Mouse (Mus musculus) C2C12 (cell line): Measurements from ENCODE around the gene Arpc5l. TPM values are rescaled to one million over a fixed set of nuclear protein-coding genes. Genes with fewer than 3 reads are reported as not detected.

Experiments used
- H3K27me3 ChIP-seq: one replicate; pipeline ENCODE4 v1.6.1; 2011; ENCODE audit not compliant: control insufficient read depth, insufficient read depth, insufficient read length
- H3K36me3 ChIP-seq: one replicate; pipeline ENCODE4 v1.6.1; 2011; ENCODE audit not compliant: control insufficient read depth, insufficient read depth
- H3K4me3 ChIP-seq: one replicate; pipeline ENCODE4 v1.5.1; 2011; ENCODE audit warnings: mild to moderate bottlenecking, control low read depth; ENCODE audit not compliant: poor library complexity, insufficient read depth, severe bottlenecking
- H3K79me2 ChIP-seq: one replicate; pipeline ENCODE4 v1.6.1; 2011; ENCODE audit not compliant: control insufficient read depth, insufficient read depth
- H3K79me3 ChIP-seq: one replicate; pipeline ENCODE4 v1.6.1; 2011; ENCODE audit warnings: low read depth, control low read depth
- H3ac ChIP-seq: one replicate; pipeline ENCODE3; 2011; ENCODE audit warnings: low read depth; ENCODE audit not compliant: control insufficient read depth, insufficient read length
- CEBPB ChIP-seq: IDR thresholded peaks from one replicate; pipeline ENCODE4 v1.6.1; 2011; ENCODE audit warnings: low read depth, mild to moderate bottlenecking, control low read depth, moderate library complexity
- CTCF ChIP-seq: IDR thresholded peaks from one replicate; pipeline ENCODE4 v1.5.1; 2011; ENCODE audit not compliant: control insufficient read depth, insufficient read depth, insufficient read length
- FOSL1 ChIP-seq: IDR thresholded peaks from one replicate; pipeline ENCODE4 v1.8.0; 2011; ENCODE audit warnings: mild to moderate bottlenecking, low read length; ENCODE audit not compliant: poor library complexity, insufficient read depth, severe bottlenecking
- MAX ChIP-seq: IDR thresholded peaks from one replicate; pipeline ENCODE4 v1.6.1; 2011; ENCODE audit warnings: mild to moderate bottlenecking, control low read depth
- MYOD1 ChIP-seq: IDR thresholded peaks from one replicate; pipeline ENCODE4 v1.6.1; 2011; ENCODE audit warnings: low read depth; ENCODE audit not compliant: control insufficient read depth, insufficient read length
- MYOG ChIP-seq: IDR thresholded peaks from one replicate; pipeline ENCODE4 v1.6.1; 2011; ENCODE audit not compliant: control insufficient read depth, insufficient read length; ENCODE audit errors: extremely low read depth
- USF1 ChIP-seq: IDR thresholded peaks from one replicate; pipeline ENCODE4 v1.6.1; 2011; ENCODE audit warnings: low read depth, mild to moderate bottlenecking, control low read depth, moderate library complexity
- polyA plus RNA-seq: library from polyadenylated mRNA; unstranded; fragments of >200 nt; fragmentation: generic; extraction: Trizol; gene quantifications from one replicate; pipeline ENCODE4 v1.2.1, GENCODE M21; 2012; ENCODE audit warnings: missing spikeins

The Arpc5l gene
- polyA plus RNA-seq, 1 experiment = 73.7 TPM

DNA sequence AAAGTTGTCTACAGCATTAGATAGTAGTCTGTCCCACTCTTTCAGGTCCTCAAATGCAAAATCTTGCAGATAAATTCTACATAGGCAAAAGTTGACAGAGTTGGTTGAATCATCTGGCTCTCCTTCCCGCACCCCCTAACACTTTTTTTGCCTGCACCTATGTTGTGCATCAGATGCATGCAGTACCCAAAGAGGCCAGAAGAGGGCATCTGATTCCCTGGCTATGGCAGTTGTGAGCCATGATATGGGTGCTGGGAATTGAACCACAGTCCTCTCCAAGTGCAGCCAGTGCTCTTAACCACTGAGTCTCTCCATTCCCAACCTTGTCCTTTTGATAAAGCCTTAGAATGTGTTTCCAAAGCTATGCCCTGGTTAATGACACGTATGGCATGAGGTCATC lies 21.7 kb upstream of the Arpc5l start:
- Histone ChIP-seq H3K36me3 (no peaks in the 10 kb centered on the region), H3K79me3 (no peaks in the 10 kb centered on the region), H3K27me3 (no peaks in the 10 kb centered on the region), H3K4me3 (no peak overlapping the region), H3ac (no peak overlapping the region), H3K79me2 (no peaks in the 10 kb centered on the region)
- no peak for TF ChIP-seq MAX
- TF ChIP-seq FOSL1 = no peak
- no peak for TF ChIP-seq USF1
- no peak for TF ChIP-seq MYOD1
- TF ChIP-seq MYOG = no peak

DNA sequence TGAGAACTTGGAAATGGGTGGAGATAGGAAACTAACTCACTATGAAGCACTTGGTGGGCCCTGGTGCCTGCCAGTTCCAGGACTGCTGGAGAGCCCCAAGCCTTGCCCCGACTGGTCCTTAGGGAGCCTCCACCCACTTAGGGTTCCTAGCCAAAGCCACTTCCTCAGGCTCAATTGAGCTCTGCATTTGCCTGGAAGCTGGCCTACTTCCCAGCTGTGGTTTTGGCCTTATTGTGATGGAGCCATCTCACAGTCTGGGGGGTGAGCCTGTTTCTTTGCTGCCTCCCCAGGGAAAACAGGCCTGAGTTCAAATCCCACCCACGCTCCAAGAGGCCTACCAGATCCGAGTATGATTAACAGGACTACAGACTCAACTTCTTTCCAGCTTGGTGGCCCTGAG lies 18.6 kb upstream of the Arpc5l start:
- Histone ChIP-seq H3K36me3 (no peaks in the 10 kb centered on the region), H3ac (no peak overlapping the region), H3K79me3 (no peaks in the 10 kb centered on the region)

GRCm38 (mm10) chr2:38987371-38987770 lies 17.8 kb upstream of the Arpc5l start:
- TF ChIP-seq MYOG (no peak), MAX (peak; percentile 25)
- Histone ChIP-seq H3K27me3 (no peaks in the 10 kb centered on the region), H3K36me3 (no peaks in the 10 kb centered on the region), H3ac (no peak overlapping the region), H3K4me3 (no peak overlapping the region), H3K79me3 (no peaks in the 10 kb centered on the region), H3K79me2 (no peaks in the 10 kb centered on the region)

More for the DNA sequence above, 18.6 kb upstream of the Arpc5l start:
- H3K79me2 ChIP-seq = no peaks in the 10 kb centered on the region
- TF ChIP-seq USF1 (no peak), CEBPB (no peak), MAX (no peak), MYOD1 (no peak), CTCF (no peak), FOSL1 (no peak), MYOG (no peak)
- no peak overlapping the region for H3K4me3 ChIP-seq
- H3K27me3 ChIP-seq = no peaks in the 10 kb centered on the region

DNA sequence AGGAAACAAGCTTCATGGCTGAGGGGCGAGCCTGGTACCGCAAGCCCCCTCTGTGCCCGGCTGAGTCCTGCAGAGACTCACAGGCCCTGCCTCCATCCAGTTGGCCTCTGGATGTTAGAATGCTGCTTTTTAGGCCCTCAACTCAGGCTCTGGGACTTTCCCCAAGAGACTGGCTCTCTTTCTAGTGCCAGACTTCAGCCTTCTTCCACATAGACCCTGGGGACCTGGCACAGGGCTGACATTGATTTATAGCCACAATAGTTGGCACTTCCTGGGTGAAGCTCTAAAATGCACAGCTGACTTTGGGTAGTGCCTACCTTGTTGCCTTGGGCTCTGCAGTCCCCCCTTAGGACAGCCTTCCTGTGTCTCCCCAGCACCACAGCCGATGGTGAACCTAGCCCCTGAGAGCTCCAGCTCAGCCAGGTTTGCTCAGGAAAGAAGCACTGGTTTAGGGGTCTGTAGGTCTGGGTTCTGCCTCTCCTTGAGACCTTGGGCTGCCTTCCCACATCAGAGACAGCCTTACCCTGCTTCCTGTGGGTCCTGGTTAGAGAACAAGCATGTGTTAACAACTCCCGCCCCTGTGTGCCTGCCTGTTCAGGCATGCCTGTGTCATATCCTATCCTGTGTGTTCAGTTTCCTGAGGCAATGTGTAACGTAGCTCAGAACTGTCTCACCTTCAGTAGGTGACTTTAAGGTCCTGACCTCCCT lies 17.2 kb upstream of the Arpc5l start:
- no peak overlapping the region for H3ac ChIP-seq
- no peaks in the 10 kb centered on the region for H3K36me3 ChIP-seq
- no peak for TF ChIP-seq MYOD1
- TF ChIP-seq CTCF = no peak
- no peak for TF ChIP-seq USF1
- TF ChIP-seq MAX = no peak
- TF ChIP-seq CEBPB = no peak
- TF ChIP-seq MYOG = no peak
- TF ChIP-seq FOSL1 = no peak
- no peak overlapping the region for H3K4me3 ChIP-seq
- H3K27me3 ChIP-seq = no peaks in the 10 kb centered on the region
- no peaks in the 10 kb centered on the region for H3K79me2 ChIP-seq
- H3K79me3 ChIP-seq = no peaks in the 10 kb centered on the region

DNA sequence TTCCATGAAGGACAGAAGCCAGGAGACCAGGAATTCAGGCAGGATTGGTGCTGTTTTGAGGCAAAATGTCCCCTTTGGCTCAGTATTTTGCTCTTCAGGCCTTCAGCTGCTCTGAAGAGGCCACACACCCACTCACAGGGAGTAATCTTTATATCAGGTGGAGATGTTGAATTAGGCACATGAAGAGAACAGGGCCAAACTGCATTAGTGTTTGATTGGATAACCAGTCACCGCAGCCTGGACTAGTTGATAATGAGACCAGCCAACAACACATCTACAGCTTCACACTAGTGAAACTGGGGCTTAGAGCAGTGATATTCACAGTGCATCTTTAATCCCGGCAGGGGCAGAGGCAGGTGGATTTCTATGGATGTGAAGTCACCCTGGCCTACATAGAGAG lies 16.2 kb upstream of the Arpc5l start:
- no peaks in the 10 kb centered on the region for H3K27me3 ChIP-seq
- no peak overlapping the region for H3ac ChIP-seq
- no peaks in the 10 kb centered on the region for H3K36me3 ChIP-seq
- TF ChIP-seq MAX (no peak), FOSL1 (no peak), MYOG (no peak), CEBPB (no peak), MYOD1 (no peak), USF1 (no peak), CTCF (no peak)
- H3K4me3 ChIP-seq = no peak overlapping the region
- H3K79me2 ChIP-seq = no peaks in the 10 kb centered on the region
- H3K79me3 ChIP-seq = no peaks in the 10 kb centered on the region

DNA sequence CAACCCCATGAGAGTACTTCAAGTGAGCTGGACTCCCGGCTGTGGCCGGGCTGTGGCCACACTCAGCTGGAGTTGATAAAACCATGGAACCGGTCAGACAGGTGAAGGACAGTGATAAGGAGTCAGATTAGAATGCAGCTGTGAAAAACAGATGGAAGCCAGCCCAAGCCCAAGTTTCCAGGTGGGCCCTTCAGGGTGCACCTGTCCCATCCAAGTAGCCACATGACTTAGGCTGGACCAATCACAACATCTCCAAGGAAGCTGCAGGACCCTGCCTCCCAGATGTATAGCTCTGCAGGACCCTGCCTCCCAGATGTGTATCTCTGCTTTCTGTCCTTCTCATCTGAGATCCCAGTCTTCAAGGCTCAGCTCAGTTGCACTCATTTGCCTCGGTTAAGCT lies 13.1 kb upstream of the Arpc5l start:
- Histone ChIP-seq H3K79me2 (no peaks in the 10 kb centered on the region), H3K4me3 (no peak overlapping the region), H3ac (no peak overlapping the region), H3K79me3 (no peaks in the 10 kb centered on the region), H3K27me3 (no peaks in the 10 kb centered on the region), H3K36me3 (no peaks in the 10 kb centered on the region)
- TF ChIP-seq USF1 = no peak
- TF ChIP-seq FOSL1 = no peak
- TF ChIP-seq CTCF = no peak
- no peak for TF ChIP-seq MYOG
- no peak for TF ChIP-seq MYOD1
- no peak for TF ChIP-seq CEBPB
- TF ChIP-seq MAX = no peak
